Mouse (Mus musculus): ENCODE results near the gene Mov10l1.

GRCm38 (mm10) chr15:88999124-88999523 lies 16.4 kb downstream of the Mov10l1 start:
- TF ChIP-seq MYOD1 (IDR thresholded peaks at IDR 0.05; ENCODE audit: control insufficient read depth, insufficient read length, low read depth) (no peak), MYOG (IDR thresholded peaks at IDR 0.05; ENCODE audit: control insufficient read depth, extremely low read depth, insufficient read length) (no peak), MAX (IDR thresholded peaks at IDR 0.05) (no peak), CTCF (IDR thresholded peaks at IDR 0.05; ENCODE audit: control insufficient read depth, insufficient read depth, insufficient read length) (no peak), USF1 (IDR thresholded peaks at IDR 0.05; ENCODE audit: low read depth) (no peak)

All from C2C12 (cell line).